Mouse (Mus musculus) stomach, embryonic 14.5 days (tissue): ENCODE measurements at regions not wholly inside any gene's neighbourhood (a gene's known extent, or its start where the extent isn't known, plus 50 kb on each side); places are given as distances from the start of the nearest gene placed in this dataset.

ENCODE experiments used
- ATAC-seq: fragments of 200-750 bp; cut with Nextera tagmentation; 2 replicates; pipeline ENCODE4 v1.8.0; 2017; ENCODE audit warnings: low read depth, moderate TSS enrichment; ENCODE audit not compliant: insufficient number of reproducible peaks, insufficient read depth, low FRiP score
- H3K27ac ChIP-seq: fragments of 300-500 bp; sonication (generic); 2 replicates; pipeline ENCODE4 v1.5.1; 2014; ENCODE audit warnings: mild to moderate bottlenecking, low read length, moderate library complexity, mixed read lengths
- H3K27me3 ChIP-seq: fragments of 300-500 bp; sonication (generic); 2 replicates; pipeline ENCODE4 v1.6.1; 2014; ENCODE audit warnings: low read length, control low read depth, mixed read lengths; ENCODE audit not compliant: control insufficient read depth, insufficient read depth
- H3K36me3 ChIP-seq: fragments of 300-500 bp; sonication (generic); 2 replicates; pipeline ENCODE4 v1.6.1; 2014; ENCODE audit warnings: mild to moderate bottlenecking, control low read depth, low read length, moderate library complexity, mixed read lengths; ENCODE audit not compliant: control insufficient read depth, insufficient read depth
- H3K4me1 ChIP-seq: fragments of 300-500 bp; sonication (generic); 2 replicates; pipeline ENCODE4 v1.6.1; 2014; ENCODE audit warnings: low read length, control low read depth, mixed read lengths; ENCODE audit not compliant: control insufficient read depth, insufficient read depth
- H3K4me2 ChIP-seq: fragments of 300-500 bp; sonication (generic); replicated peaks from 2 replicates; pipeline ENCODE4 v1.6.1; 2014; ENCODE audit warnings: low read depth, low read length, control low read depth
- H3K4me3 ChIP-seq: fragments of 300-500 bp; sonication (generic); 2 replicates; pipeline ENCODE4 v1.5.1; 2014; ENCODE audit warnings: low read depth, low read length, control low read depth
- H3K9ac ChIP-seq: fragments of 300-500 bp; sonication (generic); replicated peaks from 2 replicates; pipeline ENCODE4 v1.6.1; 2014; ENCODE audit warnings: low read depth, mild to moderate bottlenecking, control low read depth, low read length, moderate library complexity, mixed read lengths
- H3K9me3 ChIP-seq: fragments of 300-500 bp; sonication (generic); 2 replicates; pipeline ENCODE4 v1.6.1; 2016; ENCODE audit warnings: low read depth, low read length, control low read depth; ENCODE audit not compliant: control insufficient read depth
- WGBS: fragments of 180-500 bp; shearing (Covaris S2); extraction: QIAGEN DNeasy Blood & Tissue Kit; methylation state at CpG from one replicate; pipeline ENCODE4 v1.1.7; 2014; 5-methylcytosine and 5-hydroxymethylcytosine counted together

DNA sequence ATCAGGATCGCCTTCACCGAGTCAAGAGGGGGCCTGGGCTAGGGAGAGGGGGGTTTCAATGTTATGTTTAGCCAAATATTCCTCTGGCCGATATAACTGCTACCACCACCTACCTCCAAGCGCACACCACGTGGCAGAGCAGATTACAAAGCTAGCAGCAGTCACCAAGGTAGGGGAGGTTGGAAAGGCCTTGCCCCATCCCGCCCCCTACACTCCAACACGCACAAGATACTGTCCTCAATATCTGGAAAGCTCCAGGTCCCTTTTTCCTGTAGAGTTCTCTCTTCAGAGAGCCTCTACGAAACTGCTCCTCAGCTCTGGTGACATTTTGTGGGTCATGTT, 140.2 kb upstream of the Tbl1xr1 start:
- no peak; the same call in 1 of the 2 replicates for ATAC-seq
- H3K9me3 ChIP-seq, result no peaks in the 10 kb centered on the region
- H3K36me3 ChIP-seq, result no peaks in the 10 kb centered on the region
- H3K4me2 ChIP-seq, result peak overlapping the region; percentile 49
- no peaks in the 10 kb centered on the region for H3K27me3 ChIP-seq
- peaks cover 31% of the 10 kb centered on the region for H3K4me1 ChIP-seq
- 2% methylated on average over 8 of the region's 8 CpGs for WGBS
- no peak overlapping the region for H3K9ac ChIP-seq
- H3K27ac ChIP-seq, result peak overlapping the region; percentile 33; the same call in 1 of the 2 replicates
- H3K4me3 ChIP-seq, result no peak overlapping the region

- no peak overlapping the region for H3K4me3 ChIP-seq
- H3K27ac ChIP-seq, result peak overlapping the region; percentile 33; the same call in 1 of the 2 replicates
- peak overlapping the region; percentile 49 for H3K4me2 ChIP-seq
- no peaks in the 10 kb centered on the region for H3K27me3 ChIP-seq
- no peaks in the 10 kb centered on the region for H3K9me3 ChIP-seq
- ATAC-seq, result no peak; the same call in 1 of the 2 replicates
- no peak overlapping the region for H3K9ac ChIP-seq
- WGBS, result 20% methylated on average over 8 of the region's 8 CpGs
- H3K4me1 ChIP-seq, result peaks cover 31% of the 10 kb centered on the region
- H3K36me3 ChIP-seq, result no peaks in the 10 kb centered on the region
Measured at GRCm38 (mm10) chr3:21936616-21937015, 139.8 kb upstream of the Tbl1xr1 start.

- Histone ChIP-seq H3K4me2 (no peak overlapping the region), H3K27me3 (no peaks in the 10 kb centered on the region), H3K9ac (no peak overlapping the region), H3K4me3 (no peak overlapping the region), H3K9me3 (no peaks in the 10 kb centered on the region), H3K4me1 (peaks cover 31% of the 10 kb centered on the region), H3K27ac (no peak overlapping the region; the same call in 1 of the 2 replicates), H3K36me3 (no peaks in the 10 kb centered on the region)
- ATAC-seq, result no peak
- 56% methylated on average over 7 of the region's 7 CpGs for WGBS
Measured at GRCm38 (mm10) chr3:21937281-21938035, 139.0 kb upstream of the Tbl1xr1 start.

DNA sequence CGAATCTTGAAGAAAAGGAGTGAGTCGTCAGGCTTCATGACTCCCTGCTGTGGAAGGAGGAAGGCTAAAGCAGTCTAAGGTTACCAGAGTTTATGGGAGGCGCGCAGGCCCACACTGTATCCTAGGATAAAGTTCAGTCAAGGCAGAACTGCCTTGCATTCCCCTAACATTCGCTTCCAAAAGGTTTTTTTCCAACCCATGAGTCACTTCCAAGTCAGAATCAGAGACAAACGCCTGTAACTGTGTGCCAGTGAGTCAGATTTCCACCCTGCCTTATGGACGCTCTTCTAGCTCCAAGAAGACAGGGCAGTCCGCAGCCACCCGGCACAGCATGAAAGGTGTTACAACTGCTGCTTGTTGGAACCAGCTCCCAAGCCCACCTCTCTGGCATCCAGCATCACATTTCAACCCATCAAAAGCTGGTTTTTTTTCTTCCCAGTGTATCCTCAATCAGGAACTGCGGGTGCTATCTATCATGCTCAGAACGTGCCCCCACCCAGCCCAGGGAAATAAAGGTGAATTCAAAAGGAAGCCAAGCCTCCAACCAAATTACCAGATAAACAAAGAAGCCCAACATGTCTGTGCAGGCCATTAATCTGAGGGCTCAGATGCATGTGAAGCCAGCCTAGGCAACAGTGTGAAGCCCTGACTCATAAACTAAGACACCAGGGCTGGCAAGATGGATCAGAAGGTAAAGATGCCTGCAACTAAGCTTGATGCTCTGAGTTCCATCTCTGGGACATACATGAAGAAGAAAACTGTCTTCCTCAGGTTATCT, 138.2 kb upstream of the Tbl1xr1 start:
- ATAC-seq, result no peak
- peaks cover 31% of the 10 kb centered on the region for H3K4me1 ChIP-seq
- H3K27me3 ChIP-seq, result no peaks in the 10 kb centered on the region
- H3K27ac ChIP-seq, result no peak overlapping the region; the same call in 1 of the 2 replicates
- H3K36me3 ChIP-seq, result no peaks in the 10 kb centered on the region
- no peaks in the 10 kb centered on the region for H3K9me3 ChIP-seq
- no peak overlapping the region for H3K4me2 ChIP-seq
- WGBS, result 41% methylated on average over 11 of the region's 11 CpGs
- H3K4me3 ChIP-seq, result no peak overlapping the region
- no peak overlapping the region for H3K9ac ChIP-seq

GRCm38 (mm10) chr3:21939738-21940137, 136.7 kb upstream of the Tbl1xr1 start:
- no peak overlapping the region for H3K4me3 ChIP-seq
- H3K27ac ChIP-seq, result no peak overlapping the region
- no peak overlapping the region for H3K9ac ChIP-seq
- no peaks in the 10 kb centered on the region for H3K9me3 ChIP-seq
- WGBS, result 89% methylated on average over 6 of the region's 6 CpGs
- peaks cover 23% of the 10 kb centered on the region for H3K4me1 ChIP-seq
- no peaks in the 10 kb centered on the region for H3K27me3 ChIP-seq
- no peak overlapping the region for H3K4me2 ChIP-seq
- H3K36me3 ChIP-seq, result no peaks in the 10 kb centered on the region
- no peak for ATAC-seq

DNA sequence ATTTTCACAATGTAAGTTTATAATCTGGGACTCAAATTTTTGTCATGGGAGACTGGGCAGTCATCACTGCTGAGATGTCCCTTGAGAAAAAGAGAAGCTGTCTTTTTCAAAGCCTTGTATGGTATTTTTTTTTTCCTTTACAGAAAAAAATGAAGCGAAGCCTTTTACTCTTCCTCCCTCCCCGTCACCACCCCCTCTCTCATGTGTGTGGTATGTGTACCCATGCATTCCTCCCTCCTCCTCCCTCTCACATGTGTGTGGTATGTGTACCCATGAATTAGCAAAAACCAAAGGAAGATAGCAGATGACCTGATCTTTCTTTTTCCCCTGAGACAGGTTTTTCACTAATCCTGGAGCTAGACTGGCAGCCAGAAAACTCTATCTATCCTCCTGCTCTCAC, 134.9 kb upstream of the Tbl1xr1 start:
- H3K4me3 ChIP-seq, result no peak overlapping the region
- H3K9ac ChIP-seq, result no peak overlapping the region
- no peaks in the 10 kb centered on the region for H3K36me3 ChIP-seq
- H3K27me3 ChIP-seq, result no peaks in the 10 kb centered on the region
- ATAC-seq, result no peak
- 87% methylated on average over 2 of the region's 2 CpGs for WGBS
- no peak overlapping the region for H3K4me2 ChIP-seq
- H3K4me1 ChIP-seq, result peaks cover 14% of the 10 kb centered on the region
- no peaks in the 10 kb centered on the region for H3K9me3 ChIP-seq
- H3K27ac ChIP-seq, result no peak overlapping the region

GRCm38 (mm10) chr3:21942912-21943311, 133.5 kb upstream of the Tbl1xr1 start:
- Histone ChIP-seq H3K36me3 (no peaks in the 10 kb centered on the region), H3K4me2 (no peak overlapping the region), H3K4me1 (peaks cover 1% of the 10 kb centered on the region; the same call in 1 of the 2 replicates), H3K27me3 (no peaks in the 10 kb centered on the region), H3K9me3 (no peaks in the 10 kb centered on the region), H3K4me3 (no peak overlapping the region), H3K27ac (no peak overlapping the region), H3K9ac (no peak overlapping the region)
- ATAC-seq, result no peak
- 93% methylated on average over 1 of the region's 1 CpGs for WGBS

GRCm38 (mm10) chr3:21945775-21946174, 130.7 kb upstream of the Tbl1xr1 start:
- no peak overlapping the region for H3K4me2 ChIP-seq
- no peak overlapping the region for H3K27ac ChIP-seq
- H3K9ac ChIP-seq, result no peak overlapping the region
- ATAC-seq, result no peak
- no peaks in the 10 kb centered on the region for H3K36me3 ChIP-seq
- no peak overlapping the region for H3K4me3 ChIP-seq
- 32% methylated on average over 4 of the region's 4 CpGs for WGBS
- no peaks in the 10 kb centered on the region for H3K27me3 ChIP-seq
- H3K9me3 ChIP-seq, result no peaks in the 10 kb centered on the region
- no peaks in the 10 kb centered on the region for H3K4me1 ChIP-seq
